Mouse (Mus musculus): ENCODE results near the gene Gsn.

GRCm38 (mm10) chr2:35273536-35273935 lies 17.4 kb downstream of the Gsn start:
- TF ChIP-seq CTCF (IDR thresholded peaks at IDR 0.05; ENCODE audit: low read depth) (no peak), EP300 (IDR thresholded peaks at IDR 0.05; ENCODE audit: low read depth) (no peak)

Data from heart, postnatal 0 days (tissue).